Mouse (Mus musculus) G1E (cell line): ENCODE results near the gene Prss48.

ENCODE experiments used
- CTCF ChIP-seq: IDR thresholded peaks from 2 replicates; pipeline ENCODE4 v1.5.1; 2012; ENCODE audit warnings: low read depth, low read length, inconsistent platforms, mixed read lengths
- GATA1 ChIP-seq: IDR thresholded peaks from 2 replicates; pipeline ENCODE4 v1.6.1; 2012; ENCODE audit warnings: borderline replicate concordance, low read length, inconsistent platforms, mixed read lengths
- POLR2AphosphoS5 ChIP-seq: IDR thresholded peaks from 2 replicates; pipeline ENCODE4 v1.6.1; 2012; ENCODE audit warnings: low read depth, low read length, inconsistent platforms; ENCODE audit not compliant: insufficient replicate concordance
- TAL1 ChIP-seq: conservative IDR thresholded peaks from 2 replicates; pipeline ENCODE4 v1.6.1; 2012; ENCODE audit warnings: low read depth, low read length, inconsistent platforms, mixed read lengths

DNA sequence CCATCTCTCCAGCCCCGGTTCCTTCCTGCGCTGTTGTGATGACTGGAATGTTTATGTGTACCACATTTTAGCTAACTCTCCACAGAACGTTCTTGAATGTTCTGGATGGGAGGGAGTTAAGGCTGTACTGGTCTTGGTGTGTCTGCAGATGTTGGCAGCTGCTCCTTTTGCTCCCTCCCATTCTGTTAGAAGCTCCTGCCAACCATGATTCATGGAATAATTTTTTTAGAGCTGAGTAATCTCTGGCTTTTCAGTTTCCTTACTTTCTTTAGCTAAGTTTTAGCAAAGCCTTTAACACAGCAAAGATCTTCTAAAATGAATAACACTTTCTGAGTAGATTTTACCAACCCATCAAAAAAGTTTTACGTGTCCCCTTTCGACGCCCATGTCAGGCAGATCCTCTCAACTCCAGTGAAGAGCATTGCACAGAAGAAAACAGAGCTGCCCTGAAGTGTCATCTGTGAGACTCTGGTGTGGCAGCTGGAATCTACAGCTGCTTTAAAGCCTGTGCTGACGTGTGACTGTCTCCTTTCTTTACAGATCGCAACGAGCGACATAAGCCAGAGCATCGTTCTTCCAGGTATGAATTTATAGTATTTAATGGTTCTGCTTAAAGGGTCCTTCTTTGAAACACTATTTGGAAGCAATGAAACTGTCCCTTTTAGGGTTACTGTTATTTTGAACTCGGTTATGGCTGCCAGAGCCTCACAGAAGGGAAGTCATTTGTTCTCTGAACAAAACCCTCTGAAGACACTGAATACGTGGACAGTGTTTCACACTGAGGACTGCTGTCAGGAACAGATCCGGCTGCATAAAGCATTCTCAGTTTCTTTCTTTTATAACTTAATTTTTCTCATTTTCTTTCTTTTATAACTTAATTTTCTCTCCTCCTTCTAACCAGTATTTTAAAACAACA, 38.3 kb upstream of the Prss48 start:
- no peak for TF ChIP-seq CTCF
- no peak for TF ChIP-seq POLR2AphosphoS5
- no peak for TF ChIP-seq GATA1
- no peak for TF ChIP-seq TAL1
